Mouse (Mus musculus): ENCODE measurements around the gene Rnase9. TPM values are rescaled to one million over a fixed set of nuclear protein-coding genes. Genes with fewer than 3 reads are reported as not detected.

Rnase9 gene
- total RNA-seq, 2 experiments from 2014 or later, result not detected

Other genes starting within 250 kb of the Rnase9 start
- gene Ccnb1ip1, start 234.1 kb downstream of the Rnase9 start, total RNA-seq (2021), result not detected
- 1 to 10 TPM; 7.5 to 8.5 TPM for gene Parp2, start 234.0 kb downstream of the Rnase9 start, total RNA-seq (2021)
- 10 to 100 TPM in 1 of 2 experiments, 1 to 10 TPM in 1; 8.3 to 10.2 TPM for gene Tep1, start 171.3 kb downstream of the Rnase9 start, total RNA-seq (2021)
- 100 to 1,000 TPM in 1 of 2 experiments, 10 to 100 TPM in 1; 97.0 to 105 TPM for gene Klhl33, start 144.4 kb downstream of the Rnase9 start, total RNA-seq (2021)
- gene Osgep, start 117.0 kb downstream of the Rnase9 start, total RNA-seq (2021), result 10 to 100 TPM; 40.1 to 41.8 TPM
- gene Apex1, start 116.9 kb downstream of the Rnase9 start, total RNA-seq (2021), result 10 to 100 TPM; 23.7 to 24.8 TPM
- gene Pip4p1, start 111.0 kb downstream of the Rnase9 start, total RNA-seq (2021), result 10 to 100 TPM; 12.9 to 14.6 TPM
- 1 to 10 TPM; 4.4 to 8.7 TPM for gene Pnp, start 110.8 kb downstream of the Rnase9 start, total RNA-seq (2021)
- 1 to 10 TPM; 1.6 to 1.9 TPM for gene Gm49342, start 97.4 kb downstream of the Rnase9 start, total RNA-seq (2021)
- gene Pnp2, start 85.9 kb downstream of the Rnase9 start, total RNA-seq (2021), result under 1 TPM; 0.46 to 0.49 TPM
- not detected for gene Rnase10, start 34.1 kb downstream of the Rnase9 start, total RNA-seq (2021)
- not detected for gene Rnase11, start 8.3 kb upstream of the Rnase9 start, total RNA-seq (2021)
- gene Rnase12, start 15.8 kb upstream of the Rnase9 start, total RNA-seq (2021), result not detected
- not detected for gene Olfr750, start 32.6 kb upstream of the Rnase9 start, total RNA-seq (2021)
- 10 to 100 TPM; 30.5 to 40.6 TPM for gene Rnase4, start 49.2 kb upstream of the Rnase9 start, total RNA-seq (2021)
- gene Ang, start 49.3 kb upstream of the Rnase9 start, total RNA-seq (2021), result 1 to 10 TPM; 1.6 to 4.2 TPM
- not detected for gene Eddm3b, start 72.6 kb upstream of the Rnase9 start, total RNA-seq (2021)
- not detected for gene Rnase6, start 82.0 kb upstream of the Rnase9 start, total RNA-seq (2021)
- not detected for gene Rnase1, start 104.9 kb upstream of the Rnase9 start, total RNA-seq (2021)
- gene Rnase2b, start 120.4 kb upstream of the Rnase9 start, total RNA-seq (2021), result not detected
- not detected for gene Ang2, start 157.3 kb upstream of the Rnase9 start, total RNA-seq (2021)
- not detected for gene Ear14, start 161.5 kb upstream of the Rnase9 start, total RNA-seq (2021)
- 1 to 10 TPM in 1 of 2 experiments, under 1 TPM in 1; 0.43 to 4.2 TPM for gene Rnase2a, start 214.2 kb upstream of the Rnase9 start, total RNA-seq (2021)

All from gastrocnemius, postnatal 25 days (tissue).